Mouse (Mus musculus): ENCODE data around the gene Abhd13. TPM values are rescaled to one million over a fixed set of nuclear protein-coding genes. Genes with fewer than 3 reads are reported as not detected.

Abhd13 gene
- total RNA-seq (2012; rRNA removed), result 8.6 and 10.4 TPM in 2 replicates
- total RNA-seq (2014; rRNA removed), result 20.3 and 23.6 TPM in 2 replicates
- polyA plus RNA-seq (2012; ENCODE audit: insufficient read length, low read depth), result 11.3 and 13.0 TPM in 2 replicates

DNA sequence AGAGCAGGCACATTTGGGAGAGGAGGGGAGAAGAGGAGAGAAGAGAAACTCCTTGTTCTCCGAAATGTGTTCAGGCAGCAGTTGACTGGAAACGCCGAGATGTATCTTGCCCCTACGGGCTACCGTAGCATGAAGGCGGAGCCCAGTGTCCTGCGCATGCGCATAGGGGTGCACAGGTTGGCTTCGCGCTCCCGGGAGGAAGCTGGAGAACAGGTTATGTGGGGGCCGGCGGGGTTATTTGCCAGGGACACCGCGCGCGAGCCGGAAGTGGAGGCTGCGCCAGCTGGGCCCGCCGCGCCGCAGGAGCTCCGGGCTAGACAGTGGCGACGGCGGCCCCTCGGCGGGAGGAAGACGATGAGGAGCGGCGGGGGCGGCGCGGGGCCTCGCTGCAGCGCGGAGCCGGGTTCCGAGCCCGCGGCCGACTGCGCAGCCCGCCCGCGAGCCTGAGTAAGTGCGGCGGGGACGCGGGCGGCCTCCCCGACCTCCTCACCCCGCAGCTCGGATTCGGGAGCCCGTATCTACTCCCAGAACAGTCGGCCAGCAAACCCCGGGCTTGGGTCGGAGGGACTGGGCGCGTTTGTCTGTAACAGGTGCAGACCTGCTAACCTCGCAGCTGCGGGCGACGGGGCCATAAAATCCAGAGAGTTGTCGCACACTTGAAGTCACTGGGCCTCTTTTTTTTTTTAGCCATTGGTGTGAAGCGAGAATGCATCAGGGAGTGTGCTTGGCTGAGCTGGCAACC lies at the start of gene Abhd13, which contains the start of gene Lig4:
Gene Abhd13, plus strand, starts transcription at position 135 of the 742 bp plus-strand sequence.
Gene Lig4, minus strand, starts transcription at position 114 of the 742 bp plus-strand sequence.
- TF ChIP-seq KAT2A (IDR thresholded peaks at IDR 0.05; ENCODE audit: insufficient replicate concordance, low read length) (peak; percentile 82; the same call in 1 of the 2 replicates), IRF4 (IDR thresholded peaks at IDR 0.05; ENCODE audit: low read depth, low read length) (peak; percentile 80), JUND (conservative IDR thresholded peaks at IDR 0.05; ENCODE audit: low read depth, low read length) (no peak), TCF12 (IDR thresholded peaks at IDR 0.05; ENCODE audit: low read depth, low read length) (peak; percentile 91), MYC (IDR thresholded peaks at IDR 0.05; ENCODE audit: low read depth, low read length) (peak; percentile 61; the same call in 1 of the 2 replicates), MAZ (IDR thresholded peaks at IDR 0.05; ENCODE audit: low read depth, low read length) (peak; percentile 63; the same call in 1 of the 2 replicates), NRF1 (IDR thresholded peaks at IDR 0.05; ENCODE audit: low read depth, low read length) (peak; percentile 98), SIN3A (IDR thresholded peaks at IDR 0.05; ENCODE audit: low read length) (peak; percentile 44; the same call in 1 of the 2 replicates), POLR2AphosphoS2 (IDR thresholded peaks at IDR 0.05; ENCODE audit: low read depth, low read length) (no peak), ZNF384 (IDR thresholded peaks at IDR 0.05; ENCODE audit: low read depth, low read length) (no peak; the same call in 1 of the 2 replicates), ZMIZ1 (IDR thresholded peaks at IDR 0.05; ENCODE audit: low read depth, low read length) (no peak), MXI1 (IDR thresholded peaks at IDR 0.05; ENCODE audit: low read depth, low read length) (no peak), POLR2A (IDR thresholded peaks at IDR 0.05; ENCODE audit: low read depth, low read length) (peak; percentile 78), UBTF (IDR thresholded peaks at IDR 0.05; ENCODE audit: low read depth, low read length) (peak; percentile 80), ELF1 (IDR thresholded peaks at IDR 0.05; ENCODE audit: low read depth, low read length) (peak; percentile 91), TBP (conservative IDR thresholded peaks at IDR 0.05; ENCODE audit: low read depth, low read length) (peak; percentile 76; the same call in 1 of the 2 replicates), NELFE (IDR thresholded peaks at IDR 0.05; ENCODE audit: low read depth, low read length) (no peak; the same call in none of the 2 replicates), USF1 (IDR thresholded peaks at IDR 0.05; ENCODE audit: low read depth, low read length) (no peak), E2F4 (IDR thresholded peaks at IDR 0.05; ENCODE audit: insufficient replicate concordance, low read depth, low read length) (peak; percentile 75; the same call in 1 of the 2 replicates), ETS1 (conservative IDR thresholded peaks at IDR 0.05; ENCODE audit: low read depth, low read length) (peak; percentile 30; the same call in 1 of the 2 replicates), MAX (IDR thresholded peaks at IDR 0.05; ENCODE audit: low read length) (peak; percentile 72), PAX5 (IDR thresholded peaks at IDR 0.05; ENCODE audit: low read length) (no peak), HCFC1 (IDR thresholded peaks at IDR 0.05; ENCODE audit: low read depth, low read length) (peak; percentile 90), MEF2A (IDR thresholded peaks at IDR 0.05; ENCODE audit: borderline replicate concordance, low read depth, low read length) (peak; percentile 69), CHD1 (IDR thresholded peaks at IDR 0.05; ENCODE audit: low read depth, low read length) (no peak), ZC3H11A (IDR thresholded peaks at IDR 0.05; ENCODE audit: low read depth, low read length) (no peak), BHLHE40 (IDR thresholded peaks at IDR 0.05; ENCODE audit: low read depth, low read length) (no peak), MAFK (IDR thresholded peaks at IDR 0.05; ENCODE audit: insufficient replicate concordance, low read length) (0 out of 2 replicates have a peak, but pooled peaks have one; percentile 12), CHD2 (IDR thresholded peaks at IDR 0.05; ENCODE audit: low read length) (peak; percentile 38; the same call in 1 of the 2 replicates), GABPA (IDR thresholded peaks at IDR 0.05; ENCODE audit: insufficient replicate concordance, low read depth, low read length) (peak; percentile 6; the same call in 1 of the 2 replicates)
- peaks cover 46% of the 10 kb centered on the region for H3K79me2 ChIP-seq (replicated peaks; ENCODE audit: control insufficient read depth, extremely low read depth, insufficient read depth, poor library complexity, severe bottlenecking)
- H3K9ac ChIP-seq (ENCODE audit: insufficient read depth, low read depth), result peak within 1 kb of the TSS; percentile 95
- peak; percentile 97 for DNase-seq (ENCODE audit: extremely low read depth)
- peak within 1 kb of the TSS; percentile 77 to 94 (median 82) for H3K4me3 ChIP-seq (replicated peaks in 1 of 3; ENCODE audit: low read depth in 2 of 3, low read length in 2 of 3, poor library complexity in 1 of 3)
- peak within 1 kb of the TSS; percentile 91 for H3K4me2 ChIP-seq (ENCODE audit: insufficient read depth, low read depth, poor library complexity, severe bottlenecking)
- dilution Hi-C loops (cut with MboI; ENCODE audit: extremely low pct_ligation_motif_present, extremely low pct_unique_long_range_greater_than_20kb, low sequenced_read_pairs), result no loop called here
- peaks cover 8 to 32% of the 10 kb centered on the region in 2 experiments for H3K36me3 ChIP-seq (replicated peaks in 1 of 2; ENCODE audit: control insufficient read depth in 1 of 2, insufficient read depth in 1 of 2, low read length in 1 of 2)
- in situ Hi-C loops (cut with MboI; ENCODE audit: low pct_ligation_motif_present, low pct_unique_long_range_greater_than_20kb, low sequenced_read_pairs), result loop anchor here (25.0 kb wide), 1 partner anchor 335 kb away; no protein-coding TSS in a partner anchor
- no peaks in the 10 kb centered on the region for H3K9me3 ChIP-seq (replicated peaks; ENCODE audit: low read length)
- H3K27ac ChIP-seq (ENCODE audit: insufficient read depth, low read depth), result peak within 1 kb of the TSS; percentile 62
- no peaks in the 10 kb centered on the region for H3K27me3 ChIP-seq (replicated peaks)
- peaks cover 5 to 35% of the 10 kb centered on the region in 2 experiments; a peak in 3 of 4 replicates for H3K4me1 ChIP-seq (ENCODE audit: control insufficient read depth in 1 of 2, insufficient read depth in 2 of 2)

Data from CH12.LX (cell line).